Mouse (Mus musculus): Measurements from ENCODE around the gene Hoxa9. TPM values are rescaled to one million over a fixed set of nuclear protein-coding genes. Genes with fewer than 3 reads are reported as not detected.

Gene Hoxa9
- polyA plus RNA-seq, 1 experiment, result 7.1 TPM

- no peak for DNase-seq (ENCODE audit: low read depth)
These were observed 27.4 kb downstream of the Hoxa9 start for GRCm38 (mm10) chr6:52203371-52204049.

- DNase-seq (ENCODE audit: low read depth), result no peak
These were observed 27.8 kb downstream of the Hoxa9 start for GRCm38 (mm10) chr6:52203121-52203370.

GRCm38 (mm10) chr6:52202362-52203120 lies 28.3 kb downstream of the Hoxa9 start:
- DNase-seq (ENCODE audit: low read depth), result no peak

- DNase-seq (ENCODE audit: low read depth), result no peak
These were observed 29.6 kb downstream of the Hoxa9 start for GRCm38 (mm10) chr6:52201269-52201668.

- no peak for DNase-seq (ENCODE audit: low read depth)
These were observed 30.1 kb downstream of the Hoxa9 start for GRCm38 (mm10) chr6:52200751-52201250.

- DNase-seq (ENCODE audit: low read depth), result no peak
These were observed 30.7 kb downstream of the Hoxa9 start for GRCm38 (mm10) chr6:52200073-52200750.

GRCm38 (mm10) chr6:52197271-52197670 lies 33.6 kb downstream of the Hoxa9 start:
- DNase-seq (ENCODE audit: low read depth), result no peak

- DNase-seq (ENCODE audit: low read depth), result no peak
These were observed 34.1 kb downstream of the Hoxa9 start for GRCm38 (mm10) chr6:52196811-52197210.

GRCm38 (mm10) chr6:52194690-52195089 lies 36.2 kb downstream of the Hoxa9 start:
- DNase-seq (ENCODE audit: low read depth), result no peak

GRCm38 (mm10) chr6:52191860-52192550 lies 38.9 kb downstream of the Hoxa9 start:
- DNase-seq (ENCODE audit: low read depth), result no peak

- DNase-seq (ENCODE audit: low read depth), result no peak
These were observed 39.7 kb downstream of the Hoxa9 start, which contains the start of gene Hoxa4 for GRCm38 (mm10) chr6:52190906-52191810. TSS of gene Hoxa4 (minus strand) at chr6:52191753.

- DNase-seq (ENCODE audit: low read depth), result no peak
These were observed 40.5 kb downstream of the Hoxa9 start for GRCm38 (mm10) chr6:52190410-52190809.

GRCm38 (mm10) chr6:52189909-52190308 lies 41.0 kb downstream of the Hoxa9 start:
- no peak for DNase-seq (ENCODE audit: low read depth)

GRCm38 (mm10) chr6:52189172-52189591 lies 41.7 kb downstream of the Hoxa9 start:
- no peak for DNase-seq (ENCODE audit: low read depth)

GRCm38 (mm10) chr6:52186500-52186899 lies 44.4 kb downstream of the Hoxa9 start:
- no peak for DNase-seq (ENCODE audit: low read depth)

- DNase-seq (ENCODE audit: low read depth), result no peak
These were observed 45.1 kb downstream of the Hoxa9 start for GRCm38 (mm10) chr6:52185834-52186233.

GRCm38 (mm10) chr6:52185222-52185621 lies 45.7 kb downstream of the Hoxa9 start:
- no peak for DNase-seq (ENCODE audit: low read depth)

GRCm38 (mm10) chr6:52184668-52185067 lies 46.2 kb downstream of the Hoxa9 start:
- DNase-seq (ENCODE audit: low read depth), result no peak

- no peak for DNase-seq (ENCODE audit: low read depth)
These were observed 47.4 kb downstream of the Hoxa9 start for GRCm38 (mm10) chr6:52183311-52184080.

GRCm38 (mm10) chr6:52182793-52183192 lies 48.1 kb downstream of the Hoxa9 start:
- no peak for DNase-seq (ENCODE audit: low read depth)
